Mouse (Mus musculus): Measurements from ENCODE around the gene Lcmt1.

DNA sequence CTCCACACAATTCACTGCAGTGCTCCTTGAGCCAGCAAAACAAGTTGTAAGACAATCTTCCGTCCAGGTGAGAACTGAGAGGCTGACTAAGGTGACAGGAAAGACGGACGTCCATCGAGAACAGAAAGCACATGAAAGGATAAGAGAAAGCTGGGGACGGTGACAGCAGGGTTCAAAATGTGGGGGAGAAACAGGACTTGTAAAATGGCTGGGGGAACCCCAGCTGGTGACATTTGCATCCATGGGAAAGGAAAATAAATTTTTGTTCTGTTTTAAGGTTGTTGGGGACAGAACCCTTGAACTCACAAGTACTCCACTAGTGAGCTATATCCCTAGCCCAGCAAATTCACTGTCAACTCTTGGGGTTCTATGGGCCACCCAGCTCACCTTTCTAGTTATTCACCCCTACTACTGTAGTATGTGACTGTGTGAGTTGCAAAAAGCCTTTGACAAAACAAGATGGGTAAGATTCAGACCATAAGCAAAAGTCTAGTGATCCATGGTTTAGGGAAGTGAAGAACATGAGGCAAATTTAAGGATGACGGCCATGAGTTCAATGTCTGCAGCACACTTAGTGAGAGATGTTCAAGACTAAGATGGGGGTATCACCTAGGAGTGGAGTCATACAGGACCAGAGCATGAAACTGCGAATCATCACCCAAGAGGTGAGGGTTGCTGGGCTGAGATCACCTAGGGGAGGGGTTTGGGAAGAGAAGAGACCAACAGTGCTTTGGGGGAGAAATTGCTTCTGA, 8.2 kb upstream of the Lcmt1 start:
- TF ChIP-seq TAL1 (IDR thresholded peaks at IDR 0.05; ENCODE audit: low read length) (no peak), GATA1 (IDR thresholded peaks at IDR 0.05; ENCODE audit: low read length) (no peak)

Measured in erythroblast, embryonic 14.5 days (primary cell).